Mouse (Mus musculus): ENCODE measurements around the gene Ap2m1.

Ap2m1 gene

GRCm38 (mm10) chr16:20530941-20531340 lies 4.3 kb upstream of the Ap2m1 start:
- DNase-seq: no peak

DNA sequence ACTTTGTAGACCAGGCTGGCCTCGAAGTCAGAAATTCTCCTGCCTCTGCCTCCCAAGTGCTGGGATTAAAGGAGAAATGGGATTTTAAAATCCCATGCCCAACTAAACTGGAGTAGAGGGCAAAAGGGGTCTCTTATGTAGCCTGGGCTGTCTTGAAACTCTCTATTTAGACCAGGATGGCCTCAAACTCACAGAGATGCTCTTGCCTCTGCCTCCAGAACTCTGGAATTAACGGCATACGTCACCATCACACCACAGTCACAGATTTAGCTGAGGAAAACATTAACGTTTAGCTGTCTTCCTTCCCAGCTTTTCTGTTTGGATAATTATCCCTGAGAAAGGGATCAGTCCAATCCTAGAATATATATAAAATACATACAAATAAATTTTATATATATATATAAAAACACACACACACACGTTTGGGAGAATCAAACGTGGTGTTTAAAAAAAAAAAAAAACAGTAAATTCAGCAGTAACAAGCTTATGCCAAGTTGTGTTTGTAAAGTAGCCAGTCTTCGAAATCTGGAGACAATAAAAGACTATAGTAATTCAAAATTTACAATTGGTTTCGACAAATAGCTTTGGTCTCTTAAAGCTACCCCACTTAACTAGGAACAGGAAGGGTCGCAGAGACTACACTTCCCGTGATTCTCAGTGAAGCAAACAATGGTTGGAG lies 522 bp upstream of the Ap2m1 start:
- no peak for DNase-seq

GRCm38 (mm10) chr16:20536081-20536665 lies 895 bp downstream of the Ap2m1 start:
- DNase-seq: no peak

DNA sequence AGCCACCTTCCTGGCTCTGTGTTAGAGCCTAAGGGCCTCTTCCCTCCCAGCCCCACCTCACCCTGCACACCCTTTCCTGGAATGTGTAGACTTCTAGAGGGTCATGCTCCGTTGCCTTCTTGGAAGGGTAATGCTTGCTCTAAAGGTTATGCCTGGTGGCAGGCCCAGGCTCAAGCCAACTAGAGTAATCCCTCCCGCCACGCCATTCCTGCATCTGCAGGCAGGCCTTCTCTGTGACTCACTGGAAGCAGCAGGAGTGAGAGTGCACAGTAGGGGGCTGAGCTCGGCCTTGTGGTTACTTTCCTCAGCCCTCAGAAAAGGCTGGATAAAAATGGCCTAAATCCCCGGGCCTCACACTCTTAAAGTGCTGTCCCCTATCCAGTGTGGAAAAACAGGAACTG lies 1.8 kb downstream of the Ap2m1 start:
- no peak for DNase-seq

- DNase-seq: no peak
Observed at GRCm38 (mm10) chr16:20537601-20538320, 2.5 kb downstream of the Ap2m1 start.

GRCm38 (mm10) chr16:20539649-20540048 lies 4.4 kb downstream of the Ap2m1 start:
- no peak for DNase-seq

- no peak for DNase-seq
Observed at GRCm38 (mm10) chr16:20540438-20540837, 5.2 kb downstream of the Ap2m1 start.

DNA sequence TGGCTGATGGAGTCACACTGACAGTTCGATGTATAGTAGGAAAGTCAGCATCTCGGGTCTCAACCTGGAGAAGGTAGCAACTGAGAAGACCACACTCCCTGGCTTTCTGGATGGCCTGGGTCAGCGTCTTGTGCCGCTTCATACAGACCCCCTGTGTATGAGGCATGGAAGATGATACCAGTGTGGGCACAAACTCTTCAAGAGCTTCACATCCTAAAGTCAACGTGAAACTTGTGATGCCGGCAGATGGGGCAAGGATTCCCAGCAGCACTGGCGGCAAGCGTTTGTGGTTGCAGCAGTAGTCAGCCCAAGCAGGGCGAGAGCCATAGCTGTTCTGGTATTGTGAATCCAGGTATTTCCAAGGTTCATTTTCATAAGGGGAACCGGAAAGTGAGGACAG lies 10.4 kb downstream of the Ap2m1 start:
- no peak for DNase-seq

- no peak for DNase-seq
Observed at GRCm38 (mm10) chr16:20547423-20547822, 12.1 kb downstream of the Ap2m1 start.

DNA sequence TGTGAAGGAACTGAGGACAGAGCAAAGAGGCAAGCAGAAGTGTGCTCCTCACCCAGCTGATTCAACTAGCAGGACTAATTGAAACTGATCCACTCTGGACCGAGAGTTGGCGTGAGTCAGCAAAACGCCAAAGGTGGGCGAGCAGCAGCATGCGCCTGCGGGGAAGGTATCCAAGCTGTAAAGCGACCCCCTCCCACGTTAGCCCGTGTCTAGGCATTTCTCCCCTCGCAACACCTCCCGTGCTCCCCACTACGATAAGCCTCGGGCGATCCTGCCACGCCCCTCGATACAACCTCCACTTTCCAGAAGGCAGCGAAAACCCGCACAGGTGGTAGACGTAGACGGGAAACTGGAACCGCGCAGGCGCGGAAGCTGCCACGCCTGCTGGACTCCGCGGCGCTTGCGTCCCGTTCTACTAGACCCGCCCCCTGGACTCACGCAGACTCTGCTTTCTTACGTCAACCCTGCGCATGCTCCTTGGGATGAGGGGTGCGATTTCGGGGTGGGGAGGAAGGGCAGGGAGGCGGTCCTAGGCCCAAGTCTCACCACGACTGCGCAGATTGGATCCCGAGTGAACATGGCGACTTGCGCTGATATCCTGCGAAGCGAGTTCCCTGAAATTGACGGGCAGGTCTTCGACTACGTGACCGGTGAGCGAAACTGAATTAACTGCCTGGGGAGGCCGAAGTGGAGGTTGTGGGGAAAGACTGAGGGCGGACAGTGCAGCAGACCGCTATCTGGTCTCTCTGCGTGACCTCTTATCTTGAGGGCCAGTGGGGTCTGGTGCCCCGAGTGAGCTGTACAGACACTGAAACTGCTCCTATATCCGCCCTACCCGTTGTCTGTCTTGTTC lies 13.0 kb downstream of the Ap2m1 start, which contains the start of gene Abcf3:
TSS of gene Abcf3 (plus strand) at position 482 of the 853 bp plus-strand sequence.
- peak; percentile 99 for DNase-seq

GRCm38 (mm10) chr16:20549161-20549560 lies 13.9 kb downstream of the Ap2m1 start:
- DNase-seq: no peak

GRCm38 (mm10) chr16:20551691-20552090 lies 16.4 kb downstream of the Ap2m1 start:
- no peak for DNase-seq

DNA sequence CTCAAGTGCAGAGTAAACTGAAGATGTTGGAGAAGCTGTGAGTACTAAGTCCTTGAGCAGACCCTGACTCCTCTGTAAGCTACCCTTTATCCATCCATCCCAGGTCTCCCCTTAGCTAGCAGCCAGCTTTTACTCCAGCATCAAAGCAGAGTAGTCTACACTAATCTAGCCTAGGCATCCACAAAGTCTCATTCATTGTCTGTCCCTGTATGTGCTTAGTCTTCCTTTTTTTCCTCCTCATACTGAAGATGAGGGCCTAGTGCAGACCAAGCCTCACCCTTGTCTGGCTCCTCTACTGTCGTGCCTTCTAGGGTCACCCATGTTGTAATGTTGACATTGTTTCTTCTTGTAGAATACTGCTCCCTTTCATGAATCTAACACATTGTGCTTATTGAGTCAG lies 17.3 kb downstream of the Ap2m1 start:
- DNase-seq: no peak

- no peak for DNase-seq
Observed at GRCm38 (mm10) chr16:20555000-20555399, 19.7 kb downstream of the Ap2m1 start.

GRCm38 (mm10) chr16:20557381-20557780 lies 22.1 kb downstream of the Ap2m1 start:
- DNase-seq: no peak

DNA sequence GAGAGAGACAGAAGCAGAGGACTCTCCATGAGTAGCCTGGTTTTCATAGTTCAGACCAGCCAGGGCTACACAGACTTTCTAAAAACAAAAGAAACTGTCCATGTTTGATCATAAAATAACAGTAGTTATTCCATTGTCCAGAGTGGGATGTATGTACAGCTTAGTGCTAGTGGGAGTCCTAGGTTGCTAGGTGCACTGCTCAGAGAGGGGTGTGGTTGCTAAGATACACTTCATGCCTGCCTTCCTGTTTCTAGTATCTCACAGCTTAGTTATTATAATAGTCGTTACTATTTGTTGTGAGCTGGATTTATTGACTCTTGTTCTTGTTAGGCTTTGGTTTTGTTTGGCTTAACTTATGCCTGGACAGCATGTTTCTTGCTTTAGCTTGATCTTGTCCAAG lies 29.8 kb downstream of the Ap2m1 start:
- DNase-seq: no peak

DNA sequence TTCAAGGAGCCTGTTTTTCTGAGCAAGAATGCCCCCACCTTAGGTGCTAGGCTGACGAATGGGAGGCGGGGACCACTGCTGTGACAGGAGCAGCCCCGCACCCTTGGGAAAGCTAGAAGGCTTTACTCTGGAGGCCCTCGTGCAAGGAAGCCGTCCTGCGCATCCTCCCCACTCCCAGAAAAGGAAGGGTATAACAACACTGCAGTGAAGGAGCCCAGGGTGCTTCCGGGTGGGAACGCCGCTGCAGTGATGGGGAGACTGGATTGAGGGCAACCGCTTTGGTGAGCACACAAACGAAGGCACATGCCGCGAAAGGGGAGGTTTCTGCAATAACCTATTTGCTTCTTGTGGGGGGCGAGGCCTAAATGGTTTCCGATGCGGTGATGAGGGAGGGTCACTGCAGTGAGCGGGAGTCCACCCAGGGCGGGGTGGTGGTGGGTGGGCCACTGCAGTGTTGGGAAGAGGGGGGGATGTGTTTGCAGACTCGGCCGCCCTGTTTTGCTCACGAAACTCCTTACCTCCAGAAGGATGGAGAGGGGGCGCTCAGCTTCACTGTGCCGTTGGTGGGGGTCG lies 54.2 kb downstream of the Ap2m1 start, which contains the start of gene Vwa5b2:
TSS of gene Vwa5b2 (plus strand) at position 106 of the 573 bp plus-strand sequence.
- DNase-seq: no peak

DNA sequence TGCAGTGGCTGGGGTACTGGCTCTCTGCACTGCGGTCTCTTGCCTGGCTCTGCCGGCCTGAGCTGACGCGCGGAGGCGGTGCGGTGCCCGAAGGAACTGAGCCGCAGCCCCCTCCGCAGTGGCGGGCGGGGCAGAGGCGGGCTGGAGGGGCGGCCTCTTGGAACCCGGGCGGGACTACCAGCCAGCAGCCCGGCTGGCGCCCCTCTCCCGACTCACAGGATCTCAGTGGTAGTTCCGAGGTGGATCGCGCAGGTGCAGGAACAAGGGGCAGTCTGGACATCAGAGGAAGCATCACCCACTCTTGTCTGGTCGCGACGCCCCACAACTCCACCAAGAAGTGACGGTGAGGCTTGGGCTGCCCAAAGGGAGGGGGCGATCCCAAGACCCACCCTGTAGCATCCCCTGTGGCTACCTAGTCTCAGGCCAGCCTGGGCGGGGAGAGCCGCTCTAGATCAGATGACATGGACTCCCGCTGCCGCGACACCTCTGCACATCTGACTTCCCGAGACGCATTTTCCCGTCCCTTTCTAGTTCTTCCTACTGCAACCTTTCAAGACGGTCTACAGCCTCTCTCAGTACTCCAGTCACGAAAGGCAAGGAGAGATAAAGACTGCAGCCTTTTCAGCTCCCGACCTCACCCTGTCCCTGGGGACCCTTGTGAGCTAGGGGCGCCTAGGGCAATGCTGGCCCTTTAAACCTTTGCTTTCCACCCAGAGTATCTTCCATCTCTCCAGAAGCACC lies 54.8 kb downstream of the Ap2m1 start:
- DNase-seq: no peak

- no peak for DNase-seq
Observed at GRCm38 (mm10) chr16:20590680-20591038, 55.4 kb downstream of the Ap2m1 start.

DNA sequence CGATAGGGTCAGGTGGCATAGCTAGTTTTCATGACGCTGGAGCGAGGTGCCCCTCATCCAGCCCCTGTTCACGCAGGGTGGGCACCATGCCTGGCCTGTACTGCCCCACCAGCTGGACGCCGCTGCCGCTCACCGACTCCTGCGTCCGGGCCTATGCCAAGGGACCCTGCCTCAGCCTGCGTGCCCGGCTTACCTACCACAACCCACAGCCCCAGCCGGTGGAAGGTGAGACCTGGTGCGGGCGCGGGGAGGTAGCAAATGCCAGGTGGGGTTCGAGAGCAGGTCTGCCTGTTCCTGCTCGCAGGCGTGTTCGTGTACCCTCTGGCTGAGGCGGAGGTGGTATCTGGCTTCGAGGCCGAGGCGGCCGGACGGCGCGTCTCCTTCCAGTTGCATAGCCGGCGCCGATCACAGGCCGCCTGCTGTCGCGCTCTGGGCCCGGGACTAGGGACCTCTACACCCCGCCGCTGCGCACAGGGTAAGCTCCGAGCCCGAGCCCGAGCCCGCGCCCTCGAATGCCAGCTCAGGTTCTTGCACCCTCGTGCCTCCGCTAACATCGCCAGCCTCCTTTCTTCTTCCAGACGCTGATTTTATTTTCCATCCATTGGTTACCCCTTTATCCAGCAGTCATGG lies 55.9 kb downstream of the Ap2m1 start:
- DNase-seq: no peak

All from thymus, postnatal 14 days (tissue).